Mouse (Mus musculus) layer of hippocampus, adult 6 months (tissue): ENCODE data around the gene Traf1. TPM values are rescaled to one million over a fixed set of nuclear protein-coding genes. Genes with fewer than 3 reads are reported as not detected.

Source experiments
- long read RNA-seq, 2 experiments: library from polyadenylated mRNA; unstranded; transcript quantifications; one replicate each; pipeline ENCODE4 v2.0.0; 2019 to 2020
- polyA plus RNA-seq: library from polyadenylated mRNA; unstranded; fragments of <200 nt; fragmentation: Nextera tagmentation; gene quantifications from 2 replicates; pipeline ENCODE4 v1.2.3, GENCODE M21; 2021

Gene Traf1
- 0.98 and 1.7 TPM in 2 replicates for polyA plus RNA-seq
- long read RNA-seq, experiment 1, partial matches to known transcripts = 1 of 4 reads
- long read RNA-seq, experiment 1, other reads (novel, unspliced or antisense) = 2 of 4 reads
- long read RNA-seq, experiment 2, partial matches to known transcripts = 0 of 6 reads
- long read RNA-seq, experiment 2, other reads (novel, unspliced or antisense) = 2 of 6 reads

DNA sequence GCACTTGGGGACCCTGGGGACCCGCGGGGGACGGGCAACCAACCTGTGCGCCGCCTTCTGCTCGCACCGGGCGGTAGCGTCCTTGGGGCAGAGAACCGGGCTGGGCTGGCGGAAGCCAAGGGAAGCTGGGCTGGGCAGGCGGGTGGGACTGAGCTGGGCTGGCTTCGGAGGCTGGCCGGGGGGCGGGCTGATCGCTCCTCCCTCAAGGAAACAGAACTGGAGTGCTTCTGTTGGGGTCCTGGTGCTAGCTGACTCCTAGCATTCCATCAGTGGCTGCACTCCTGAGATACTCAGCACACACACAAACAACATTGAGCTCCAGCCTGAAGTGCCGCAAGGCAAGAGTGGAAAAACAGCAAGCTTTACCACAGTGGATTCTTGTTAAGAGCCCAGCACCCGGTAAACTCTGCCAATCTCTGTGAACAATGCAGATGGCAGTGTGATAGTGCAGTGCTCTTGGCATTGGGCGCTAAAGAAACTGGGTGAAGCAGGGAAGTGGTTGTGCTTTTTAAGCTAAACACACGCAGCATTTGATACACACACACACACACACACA, at the start of gene Traf1:
Gene Traf1 (minus strand): TSS at position 292 of the 556 bp plus-strand sequence.

GRCm38 (mm10) chr2:34913218-34914068, 48.1 kb downstream of the Traf1 start, which contains the start of gene Phf19:
Gene Phf19, minus strand, starts transcription at chr2:34914026.

Other genes starting within 250 kb of the Traf1 start
- gene Gapvd1, start 206.5 kb downstream of the Traf1 start, polyA plus RNA-seq = 27.8 and 29.4 TPM in 2 replicates
- 244 and 336 TPM in 2 replicates for gene Hspa5, start 189.8 kb downstream of the Traf1 start, polyA plus RNA-seq
- gene Rabepk, start 161.9 kb downstream of the Traf1 start, polyA plus RNA-seq = 49.7 and 55.2 TPM in 2 replicates
- 66.3 and 66.6 TPM in 2 replicates for gene Fbxw2, start 135.5 kb downstream of the Traf1 start, polyA plus RNA-seq
- not detected in 2 replicates for gene Gm34653, start 128.8 kb downstream of the Traf1 start, polyA plus RNA-seq
- 0.50 and 1.3 TPM in 2 replicates for gene Cutal, start 87.4 kb downstream of the Traf1 start, polyA plus RNA-seq
- gene Psmd5, start 86.8 kb downstream of the Traf1 start, polyA plus RNA-seq = 32.7 and 34.3 TPM in 2 replicates
- gene Phf19, start 47.7 kb downstream of the Traf1 start, polyA plus RNA-seq = 0.14 and 0.24 TPM in 2 replicates
- 0.16 and 0.65 TPM in 2 replicates for gene Hc, start 99.7 kb upstream of the Traf1 start, polyA plus RNA-seq
- 0.19 TPM in 1 of 2 replicates, not detected in the other for gene AI182371, start 139.8 kb upstream of the Traf1 start, polyA plus RNA-seq
- gene Cntrl, start 147.7 kb upstream of the Traf1 start, polyA plus RNA-seq = 1.1 TPM in 2 replicates
- gene Rab14, start 239.3 kb upstream of the Traf1 start, polyA plus RNA-seq = 425 and 487 TPM in 2 replicates